Mouse (Mus musculus) right cerebral cortex, postnatal 4 days (tissue): ENCODE results near the gene Ncoa7.
"Not testable (repeated sequence)": the region's sequence is repeated elsewhere in the genome, so short reads cannot be mapped to it uniquely, and the experiment has no call there.

Source experiments
- DNase-seq: peaks from one replicate; pipeline ENCODE4 v3.0.0-alpha.2; 2022

Gene Ncoa7

DNA sequence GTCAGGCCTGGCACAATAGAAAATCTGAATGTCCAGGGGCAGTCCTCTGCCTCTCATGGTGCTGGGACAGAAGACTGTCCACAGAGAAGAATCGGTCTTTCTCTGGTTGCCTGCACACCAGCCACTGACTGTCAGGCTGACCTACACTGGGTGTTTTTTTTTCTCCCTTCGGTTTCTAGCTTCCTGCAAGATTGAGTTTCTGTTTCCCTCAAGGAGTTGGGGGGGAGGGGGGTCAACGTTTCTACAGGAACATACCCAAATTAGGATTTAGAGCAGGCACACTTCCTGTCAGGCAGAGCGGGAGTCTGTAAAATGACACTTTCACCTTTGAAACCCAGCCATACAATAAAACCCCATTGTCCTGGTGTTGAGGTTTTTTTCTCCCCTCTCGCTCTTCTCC, 147.5 kb downstream of the Ncoa7 start:
- DNase-seq, result no peak

DNA sequence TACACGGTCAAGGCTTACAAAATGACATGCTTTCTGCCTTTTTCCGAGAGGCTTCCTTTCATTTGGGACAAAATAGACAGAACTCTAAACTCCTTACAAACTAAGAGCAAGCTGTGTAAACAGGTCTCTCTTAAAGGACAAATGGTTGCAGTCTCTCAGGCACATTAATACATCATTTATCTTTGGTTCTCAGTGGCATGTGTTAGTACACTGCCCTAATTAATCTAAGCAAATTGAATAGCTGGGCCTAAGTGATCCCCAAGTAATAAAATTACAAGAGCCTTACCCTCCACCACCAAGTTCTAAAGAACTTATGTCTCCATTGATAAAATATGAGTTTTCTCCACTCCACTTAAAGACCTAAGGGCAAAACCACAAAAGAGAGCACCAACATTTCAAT, 155.4 kb downstream of the Ncoa7 start:
- DNase-seq, result no peak

DNA sequence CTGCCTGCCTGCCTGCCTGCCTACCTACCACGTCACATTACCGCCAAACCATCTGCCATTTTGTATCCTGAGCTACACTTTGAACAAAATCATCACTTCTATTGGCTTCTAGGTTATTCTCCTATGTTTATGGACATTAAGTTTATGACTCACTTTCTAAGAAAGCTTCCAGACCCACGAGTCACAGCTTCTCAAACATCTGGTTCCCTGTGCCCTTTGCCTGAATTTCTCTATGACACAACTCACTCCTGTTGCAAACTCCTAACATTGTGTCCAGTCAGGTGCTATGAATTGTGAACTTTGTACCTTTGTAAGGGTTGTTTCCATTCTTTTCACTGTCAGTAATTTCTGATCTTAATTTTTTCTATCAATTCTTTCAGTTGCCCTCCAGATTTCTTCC, 164.9 kb downstream of the Ncoa7 start:
- no peak for DNase-seq

DNA sequence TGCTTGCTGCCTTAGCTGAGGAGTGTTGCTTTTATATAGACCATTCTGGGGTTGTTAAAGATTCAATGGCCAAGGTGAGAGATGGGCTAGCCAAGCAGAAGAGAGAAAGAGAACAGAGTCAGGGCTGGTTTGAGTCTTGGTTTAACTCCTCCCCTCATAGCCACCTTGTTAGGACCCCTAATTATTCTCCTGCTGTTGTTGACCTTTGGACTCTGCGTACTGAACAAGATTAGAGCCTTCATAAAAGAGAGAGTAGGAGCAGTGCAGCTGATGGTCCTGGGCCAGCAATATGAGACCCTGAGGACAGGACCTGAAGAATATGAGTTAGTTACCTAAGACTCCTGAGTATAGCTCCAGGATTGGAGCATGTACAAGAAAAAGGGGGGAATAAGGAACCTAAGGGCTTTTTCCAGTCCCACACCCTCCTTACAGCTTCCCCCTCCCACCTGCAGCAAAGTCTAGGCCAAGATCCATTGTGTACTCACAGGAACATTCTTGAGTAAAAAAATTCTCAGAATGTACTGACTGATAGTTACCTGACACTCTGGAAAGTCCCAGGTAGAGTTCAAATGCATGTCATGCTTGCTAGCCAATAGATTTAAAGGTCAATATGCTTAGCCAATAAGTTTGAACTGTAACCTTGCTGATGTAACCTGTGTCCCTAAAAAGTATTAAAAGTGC, 166.5 kb downstream of the Ncoa7 start:
- not testable (repeated sequence) for DNase-seq

GRCm38 (mm10) chr10:30632718-30633117, 170.4 kb downstream of the Ncoa7 start:
- no peak for DNase-seq

- DNase-seq, result no peak
These were observed 173.1 kb downstream of the Ncoa7 start for GRCm38 (mm10) chr10:30629977-30630376.

DNA sequence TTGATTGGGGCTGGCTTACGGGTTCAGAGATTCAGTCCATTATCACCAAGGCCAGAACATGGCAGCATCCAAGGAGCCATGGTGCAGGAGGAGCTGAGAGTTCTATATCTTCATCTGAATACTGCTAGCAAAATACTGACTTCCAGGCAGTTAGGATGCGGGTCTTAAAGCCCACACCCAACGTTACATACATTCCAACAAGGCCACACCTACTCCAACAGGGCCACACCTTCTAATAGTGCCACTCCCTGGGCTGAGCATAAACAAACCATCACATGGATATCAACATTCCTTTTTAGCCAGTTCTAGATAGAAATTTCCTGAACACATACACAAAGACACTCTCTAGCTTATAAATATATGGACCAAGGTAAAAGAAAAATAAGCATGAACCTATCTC, 173.6 kb downstream of the Ncoa7 start, which contains the start of gene Hint3:
TSS of gene Hint3 (minus strand) at position 120 of the 400 bp plus-strand sequence.
- DNase-seq, result no peak

GRCm38 (mm10) chr10:30628444-30628843, 174.7 kb downstream of the Ncoa7 start:
- DNase-seq, result not testable (repeated sequence)

DNA sequence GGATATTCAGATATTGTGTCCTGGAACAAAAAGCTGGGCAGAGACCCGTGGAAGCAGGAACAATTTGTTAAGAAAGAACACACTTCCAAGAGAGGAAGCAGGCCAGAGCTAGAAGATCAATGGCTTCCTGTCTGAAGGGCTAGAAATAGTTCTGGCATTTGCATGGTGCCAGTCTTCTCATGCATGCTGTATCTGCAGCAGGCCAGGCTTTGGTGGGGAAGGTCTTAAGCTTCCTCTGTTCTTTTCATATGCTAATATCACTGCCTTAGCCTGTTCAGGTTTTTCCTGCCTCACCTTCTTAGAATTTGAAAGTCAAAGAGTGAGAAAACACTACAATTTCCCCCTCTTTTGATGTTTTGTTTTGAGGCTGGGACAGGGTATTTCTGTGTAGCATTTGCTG, 175.6 kb downstream of the Ncoa7 start:
- no peak for DNase-seq

DNA sequence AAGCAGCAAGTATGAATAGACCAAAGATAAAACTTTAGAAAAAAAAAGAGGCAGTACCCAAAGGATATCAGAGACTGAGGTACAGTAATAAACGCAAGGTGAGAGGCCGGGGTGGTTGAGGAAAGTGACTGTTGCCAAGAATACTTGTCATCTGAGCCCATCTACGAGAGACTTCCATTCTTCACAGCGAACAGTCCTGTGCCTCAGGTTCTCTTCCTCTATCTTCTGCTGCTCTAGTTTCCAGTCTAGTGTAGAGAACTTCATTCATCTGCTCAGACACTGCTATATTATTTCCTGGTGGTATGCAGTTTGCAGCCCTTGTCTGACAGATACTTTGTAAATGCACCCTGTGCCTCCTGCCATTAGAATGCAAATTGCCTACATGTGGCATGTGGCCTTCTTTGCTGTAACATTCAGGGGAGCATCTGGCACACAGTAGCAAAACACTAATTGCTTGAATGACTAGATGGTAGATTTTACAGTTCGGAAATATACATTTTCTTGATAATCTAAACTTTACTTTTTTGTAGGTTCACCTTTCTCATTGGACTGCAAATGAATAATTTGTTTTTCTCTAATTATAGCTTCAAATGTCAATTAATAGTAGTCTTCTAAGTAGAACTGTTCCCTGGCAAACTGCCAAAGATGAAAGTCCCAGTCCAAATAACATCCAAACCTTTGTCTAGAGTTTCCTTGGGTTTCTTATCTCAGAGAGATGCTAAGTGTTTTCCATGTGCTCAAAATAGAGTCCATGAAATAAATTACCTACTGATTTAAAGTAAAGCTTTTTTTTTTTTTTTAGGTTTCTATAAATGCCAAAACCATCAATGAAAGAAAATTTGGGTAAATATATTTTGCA, 178.7 kb downstream of the Ncoa7 start:
- DNase-seq, result no peak

- DNase-seq, result no peak
These were observed 180.2 kb downstream of the Ncoa7 start for GRCm38 (mm10) chr10:30622928-30623327.

DNA sequence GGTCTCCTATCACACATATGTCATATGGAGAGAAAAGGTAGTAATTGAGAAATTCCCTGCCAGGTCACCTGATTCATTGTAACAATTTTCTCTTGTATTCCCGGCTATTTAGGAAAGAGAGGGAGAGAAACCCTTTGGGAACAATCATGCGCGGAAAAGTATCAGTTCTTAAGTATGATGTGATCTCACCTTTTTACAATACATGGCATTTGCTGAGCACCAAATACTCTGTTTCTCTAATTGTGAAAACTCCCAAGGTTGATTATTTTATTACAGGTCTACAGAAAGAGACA, 184.3 kb downstream of the Ncoa7 start:
- DNase-seq, result no peak

DNA sequence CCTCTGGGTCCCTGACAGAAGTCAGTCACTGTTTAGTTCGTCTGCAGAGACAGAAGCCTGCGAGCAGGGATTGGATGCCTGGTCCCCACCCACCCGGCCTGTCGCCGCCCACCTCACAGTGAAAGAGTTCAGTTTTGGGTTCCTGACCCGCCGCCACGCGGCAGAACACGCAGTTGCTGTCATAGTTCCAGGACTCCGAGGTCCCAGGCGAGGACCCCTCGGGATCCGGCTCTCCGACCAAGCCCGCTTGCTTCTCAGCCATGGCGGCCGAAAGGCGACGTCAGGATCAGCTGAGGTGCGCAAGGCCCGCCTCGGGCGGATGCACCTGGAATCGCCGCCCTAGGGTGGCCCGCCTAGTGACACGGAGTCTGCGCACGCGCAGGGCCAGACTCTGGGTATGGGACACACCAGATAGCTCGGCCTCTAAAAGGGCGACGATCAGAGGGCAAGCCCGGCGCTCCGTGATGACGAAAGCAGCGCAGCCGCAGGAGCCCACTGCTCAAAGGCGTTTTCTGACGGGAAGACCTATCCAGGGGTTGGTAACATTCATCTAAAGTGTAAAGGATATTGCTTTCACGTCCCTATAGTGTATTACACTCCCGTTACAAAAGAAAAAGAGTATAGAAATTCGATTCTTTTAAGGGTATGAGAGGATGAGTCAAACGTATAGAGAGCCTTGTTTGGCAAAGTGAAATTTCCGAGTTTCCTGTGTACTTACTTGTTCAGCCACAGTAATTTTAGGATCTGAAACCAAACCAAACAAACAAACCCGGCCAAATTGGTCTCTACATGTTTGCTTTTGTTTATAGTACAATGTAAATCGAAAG, 184.8 kb downstream of the Ncoa7 start:
- peak; percentile 98 for DNase-seq

- no peak for DNase-seq
These were observed 190.1 kb downstream of the Ncoa7 start for GRCm38 (mm10) chr10:30613039-30613438.

DNA sequence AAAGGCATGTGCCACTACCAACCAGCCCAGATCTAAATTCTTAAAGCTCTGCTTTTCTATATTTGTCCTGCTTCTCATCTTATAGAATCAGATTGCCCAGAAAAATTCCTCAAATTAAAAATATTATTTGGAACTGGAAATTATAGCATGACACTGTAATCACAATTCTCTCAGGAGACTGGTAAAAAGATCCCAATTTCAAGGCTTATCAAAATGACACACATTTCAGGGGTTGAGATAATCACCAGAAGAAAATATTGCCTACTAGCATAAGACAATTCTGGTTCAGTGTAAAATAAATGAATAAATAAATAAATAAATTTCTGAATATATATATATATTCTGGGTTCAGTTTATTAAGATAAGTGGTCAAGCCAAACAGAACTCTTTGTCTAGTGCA, 193.5 kb downstream of the Ncoa7 start:
- no peak for DNase-seq

DNA sequence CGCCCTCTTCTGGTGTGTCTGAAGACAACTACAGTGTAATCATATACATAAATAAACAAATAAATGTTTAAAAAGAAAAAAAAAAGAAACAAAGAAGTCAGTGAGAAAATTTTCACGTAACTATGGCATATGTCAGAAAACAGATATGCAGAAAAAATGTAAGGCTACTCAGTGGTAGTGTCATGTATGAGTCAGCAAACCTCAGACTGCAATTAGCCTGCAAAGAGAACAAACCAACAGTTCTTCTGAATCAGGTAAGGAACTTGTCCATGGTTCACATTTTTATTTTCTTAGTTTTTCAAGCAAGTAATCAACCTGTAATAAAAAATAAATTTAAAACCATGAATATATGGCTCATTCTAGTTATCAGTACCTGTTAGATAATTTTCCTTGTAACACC, 195.0 kb downstream of the Ncoa7 start:
- no peak for DNase-seq

GRCm38 (mm10) chr10:30600542-30600966, 202.6 kb downstream of the Ncoa7 start, which contains the start of gene Trmt11:
Gene Trmt11, minus strand, starts transcription at chr10:30600749.
- DNase-seq, result peak; percentile 88

DNA sequence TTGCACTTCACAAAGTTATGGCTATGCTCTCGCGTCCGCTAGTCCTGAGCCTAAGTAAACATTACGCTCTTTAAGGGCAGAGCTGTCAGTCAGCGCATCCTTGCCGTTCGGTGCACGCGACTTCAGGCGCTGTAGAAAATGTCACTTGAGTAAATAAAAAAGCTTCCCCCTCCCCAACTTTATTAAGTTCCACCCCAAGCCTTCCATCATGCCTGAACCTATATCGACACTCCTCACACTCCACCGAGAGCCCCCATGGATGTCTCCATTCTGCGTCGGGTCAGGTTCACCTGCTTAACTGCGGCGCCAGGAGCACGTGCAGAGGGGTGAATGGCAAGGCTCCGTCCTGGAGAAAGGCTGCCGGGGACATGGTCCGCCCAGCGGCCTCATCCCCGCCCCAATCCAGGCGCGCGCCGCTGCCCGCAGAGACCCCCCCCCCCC, 203.0 kb downstream of the Ncoa7 start:
- no peak for DNase-seq

- DNase-seq, result no peak
These were observed 216.1 kb downstream of the Ncoa7 start for GRCm38 (mm10) chr10:30587037-30587436.

- DNase-seq, result no peak
These were observed 217.4 kb downstream of the Ncoa7 start for GRCm38 (mm10) chr10:30585691-30586090.
